Mouse (Mus musculus): ENCODE measurements around the gene Hsd17b11. TPM values are rescaled to one million over a fixed set of nuclear protein-coding genes. Genes with fewer than 3 reads are reported as not detected.

Gene Hsd17b11
- total RNA-seq (2021): 10 to 100 TPM; 26.7 to 32.7 TPM
- long read RNA-seq, experiment 1, partial matches to known transcripts: 0 of 1 reads
- long read RNA-seq, experiment 1, other reads (novel, unspliced or antisense): 1 of 1 reads
- long read RNA-seq, experiment 2, partial matches to known transcripts: 1 of 3 reads
- long read RNA-seq, experiment 2, other reads (novel, unspliced or antisense): 0 of 3 reads

- intact Hi-C loops (cut with DNase I): loop anchor here (2.0 kb wide), 2 partner anchors 19 to 21 kb away; no protein-coding TSS in a partner anchor
- DNase-seq: peak; percentile 84 to 86
Observed at GRCm38 (mm10) chr5:104021597-104022378, at the start of gene Hsd17b11. Gene Hsd17b11, minus strand, starts transcription at chr5:104021919.

GRCm38 (mm10) chr5:104071048-104071447 is 49.3 kb upstream of the Hsd17b11 start:
- intact Hi-C loops (cut with DNase I): loop anchor here (5.0 kb wide), 1 partner anchor 261 kb away; no protein-coding TSS in a partner anchor
- no peak for DNase-seq

GRCm38 (mm10) chr5:104068751-104069150 is 47.0 kb upstream of the Hsd17b11 start:
- DNase-seq: peak in 1 of 2 experiments; percentile 33

GRCm38 (mm10) chr5:104062773-104063551 is 41.2 kb upstream of the Hsd17b11 start:
- intact Hi-C loops (cut with DNase I): no loop called here
- DNase-seq: no peak

More at GRCm38 (mm10) chr5:104068751-104069150, 47.0 kb upstream of the Hsd17b11 start:
- intact Hi-C loops (cut with DNase I): no loop called here

GRCm38 (mm10) chr5:104061936-104062772 is 40.4 kb upstream of the Hsd17b11 start:
- DNase-seq: no peak
- intact Hi-C loops (cut with DNase I): no loop called here

GRCm38 (mm10) chr5:104060429-104060828 is 38.7 kb upstream of the Hsd17b11 start:
- intact Hi-C loops (cut with DNase I): no loop called here
- no peak for DNase-seq

GRCm38 (mm10) chr5:104059628-104060027 is 37.9 kb upstream of the Hsd17b11 start:
- DNase-seq: no peak
- intact Hi-C loops (cut with DNase I): no loop called here

- peak; percentile 58 to 73 for DNase-seq
- intact Hi-C loops (cut with DNase I): no loop called here
Observed at GRCm38 (mm10) chr5:104058021-104058420, 36.3 kb upstream of the Hsd17b11 start.

GRCm38 (mm10) chr5:104056295-104056694 is 34.6 kb upstream of the Hsd17b11 start:
- DNase-seq: no peak
- intact Hi-C loops (cut with DNase I): no loop called here

GRCm38 (mm10) chr5:104055816-104056215 is 34.1 kb upstream of the Hsd17b11 start:
- no peak for DNase-seq
- intact Hi-C loops (cut with DNase I): no loop called here

GRCm38 (mm10) chr5:104054938-104055337 is 33.2 kb upstream of the Hsd17b11 start:
- intact Hi-C loops (cut with DNase I): no loop called here
- no peak for DNase-seq

- intact Hi-C loops (cut with DNase I): no loop called here
- DNase-seq: peak in 1 of 2 experiments; percentile 15
Observed at GRCm38 (mm10) chr5:104052956-104053355, 31.2 kb upstream of the Hsd17b11 start.

- intact Hi-C loops (cut with DNase I): no loop called here
- no peak for DNase-seq
Observed at GRCm38 (mm10) chr5:104048139-104048538, 26.4 kb upstream of the Hsd17b11 start.

GRCm38 (mm10) chr5:104047200-104048105 is 25.7 kb upstream of the Hsd17b11 start:
- DNase-seq: peak in 1 of 2 experiments; percentile 25

GRCm38 (mm10) chr5:104046256-104047199 is 24.8 kb upstream of the Hsd17b11 start, which contains the start of gene Nudt9:
Gene Nudt9, plus strand, starts transcription at chr5:104046306.
- intact Hi-C loops (cut with DNase I): loop anchor here (2.0 kb wide), 1 partner anchor 28 kb away; no protein-coding TSS in a partner anchor
- DNase-seq: peak; percentile 97 to 98

More at GRCm38 (mm10) chr5:104047200-104048105, 25.7 kb upstream of the Hsd17b11 start:
- intact Hi-C loops (cut with DNase I): loop anchor here (2.0 kb wide), 1 partner anchor 27 kb away; no protein-coding TSS in a partner anchor

- DNase-seq: no peak
- intact Hi-C loops (cut with DNase I): loop anchor here (2.0 kb wide), 1 partner anchor 23 kb away; the partner anchor contains the start of gene Hsd17b11
Observed at GRCm38 (mm10) chr5:104043704-104044103, 22.0 kb upstream of the Hsd17b11 start.

GRCm38 (mm10) chr5:104042906-104043305 is 21.2 kb upstream of the Hsd17b11 start:
- DNase-seq: no peak
- intact Hi-C loops (cut with DNase I): loop anchor here (2.0 kb wide), 1 partner anchor 22 kb away; the partner anchor contains the start of gene Hsd17b11
